Mouse (Mus musculus) 3134 (cell line): ENCODE measurements around the gene Pip4k2a.

Experiments used
- DNase-seq: peaks from one replicate; pipeline ENCODE4 v3.0.0-alpha.2; 2011; ENCODE audit warnings: low spot score; ENCODE audit not compliant: insufficient read length; ENCODE audit errors: extremely low read depth

Gene Pip4k2a

GRCm38 (mm10) chr2:18982581-18982980 is 15.3 kb downstream of the Pip4k2a start:
- no peak for DNase-seq

GRCm38 (mm10) chr2:18979675-18980074 is 18.3 kb downstream of the Pip4k2a start:
- DNase-seq = no peak

GRCm38 (mm10) chr2:18979046-18979445 is 18.9 kb downstream of the Pip4k2a start:
- DNase-seq = no peak

GRCm38 (mm10) chr2:18977201-18977805 is 20.6 kb downstream of the Pip4k2a start:
- no peak for DNase-seq

GRCm38 (mm10) chr2:18976175-18976574 is 21.8 kb downstream of the Pip4k2a start:
- DNase-seq = no peak

GRCm38 (mm10) chr2:18974882-18975645 is 22.9 kb downstream of the Pip4k2a start:
- DNase-seq = no peak

GRCm38 (mm10) chr2:18971564-18971963 is 26.4 kb downstream of the Pip4k2a start:
- DNase-seq = no peak

GRCm38 (mm10) chr2:18970461-18970860 is 27.5 kb downstream of the Pip4k2a start:
- DNase-seq = no peak

- DNase-seq = no peak
These were observed 28.8 kb downstream of the Pip4k2a start for GRCm38 (mm10) chr2:18969066-18969681.

- DNase-seq = no peak
These were observed 30.4 kb downstream of the Pip4k2a start for GRCm38 (mm10) chr2:18967451-18968063.

- DNase-seq = no peak
These were observed 31.4 kb downstream of the Pip4k2a start for GRCm38 (mm10) chr2:18966566-18966965.

GRCm38 (mm10) chr2:18965950-18966349 is 32.0 kb downstream of the Pip4k2a start:
- no peak for DNase-seq

GRCm38 (mm10) chr2:18965108-18965507 is 32.8 kb downstream of the Pip4k2a start:
- no peak for DNase-seq

- DNase-seq = no peak
These were observed 34.5 kb downstream of the Pip4k2a start for GRCm38 (mm10) chr2:18963286-18964040.

GRCm38 (mm10) chr2:18962502-18962901 is 35.4 kb downstream of the Pip4k2a start:
- no peak for DNase-seq

GRCm38 (mm10) chr2:18960376-18960973 is 37.5 kb downstream of the Pip4k2a start:
- DNase-seq = no peak

GRCm38 (mm10) chr2:18959558-18959957 is 38.4 kb downstream of the Pip4k2a start:
- no peak for DNase-seq

- no peak for DNase-seq
These were observed 38.9 kb downstream of the Pip4k2a start for GRCm38 (mm10) chr2:18959008-18959407.

GRCm38 (mm10) chr2:18958501-18958900 is 39.4 kb downstream of the Pip4k2a start:
- no peak for DNase-seq

GRCm38 (mm10) chr2:18958044-18958443 is 39.9 kb downstream of the Pip4k2a start:
- no peak for DNase-seq
